Mouse (Mus musculus) right cerebral cortex, postnatal 4 days (tissue): ENCODE results near the gene Sirt6.
A peak's percentile ranks its signal among the peaks of the same experiment; 100 is the strongest.

Experiments
- DNase-seq: peaks from one replicate; pipeline ENCODE4 v3.0.0-alpha.2; 2022

Sirt6 gene

GRCm38 (mm10) chr10:81592631-81593030, 35.0 kb downstream of the Sirt6 start:
- no peak for DNase-seq

- no peak for DNase-seq
Measured at GRCm38 (mm10) chr10:81591846-81592245, 35.8 kb downstream of the Sirt6 start.

DNA sequence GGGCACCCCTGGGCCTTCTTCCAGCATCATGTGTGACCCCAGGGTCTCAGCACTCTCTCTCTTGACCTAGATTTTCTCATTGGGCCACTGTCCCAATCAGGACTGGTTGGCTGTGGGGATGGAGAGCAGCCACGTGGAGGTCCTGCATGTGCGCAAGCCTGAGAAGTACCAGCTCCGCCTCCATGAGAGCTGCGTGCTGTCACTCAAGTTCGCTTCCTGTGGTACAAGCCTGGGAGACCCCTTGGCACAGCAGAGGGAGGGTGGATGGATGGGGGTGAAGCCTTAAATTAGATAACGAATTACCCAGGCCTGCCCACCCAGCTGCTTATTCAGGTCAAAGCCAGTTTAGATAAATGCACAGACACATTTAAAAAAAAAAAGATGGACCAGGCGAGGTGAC, 38.9 kb downstream of the Sirt6 start:
- no peak for DNase-seq

GRCm38 (mm10) chr10:81583347-81583746, 44.2 kb downstream of the Sirt6 start:
- no peak for DNase-seq

- DNase-seq, result no peak
Measured at GRCm38 (mm10) chr10:81580441-81581070, 47.0 kb downstream of the Sirt6 start.

DNA sequence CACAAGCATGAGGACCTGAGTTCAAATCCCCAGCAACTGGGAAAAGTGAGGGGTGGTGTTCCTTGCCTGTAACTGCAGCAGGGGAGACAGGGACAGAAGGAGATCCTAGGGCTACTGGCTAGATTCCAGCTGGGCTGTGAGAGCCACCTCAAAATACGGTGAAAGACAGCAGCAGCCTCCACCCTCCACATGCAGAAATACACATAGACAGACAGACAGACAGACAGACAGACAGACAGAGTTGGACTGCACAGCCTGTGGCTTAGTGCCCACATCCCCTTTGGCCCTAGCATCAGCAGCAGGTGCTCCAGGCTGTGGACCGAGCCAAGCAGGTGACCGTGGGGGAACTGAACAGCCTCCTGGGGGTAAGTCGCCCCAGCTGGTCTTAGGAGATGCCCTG, 47.6 kb downstream of the Sirt6 start:
- DNase-seq, result no peak

DNA sequence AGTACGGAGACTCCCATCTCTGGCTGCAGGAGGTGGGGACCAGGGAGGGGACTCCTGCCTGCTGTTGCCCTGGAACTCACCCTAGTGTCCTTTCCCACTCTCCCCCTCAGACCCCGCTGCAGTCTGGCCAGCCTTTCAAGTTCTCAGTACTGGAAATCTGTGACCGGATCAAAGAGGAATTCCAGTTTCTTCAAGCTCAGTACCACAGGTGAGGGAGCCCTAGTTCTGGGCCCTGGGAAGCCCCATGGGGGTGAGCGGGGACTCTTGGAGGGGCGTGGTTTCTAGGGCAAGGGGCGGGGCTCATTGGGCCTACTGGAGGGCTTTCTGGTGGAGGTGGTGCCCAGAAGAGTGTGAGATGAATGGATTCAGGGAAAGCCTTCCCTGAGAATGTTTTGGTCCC, 51.9 kb downstream of the Sirt6 start:
- DNase-seq, result no peak

GRCm38 (mm10) chr10:81575208-81575631, 52.4 kb downstream of the Sirt6 start:
- DNase-seq, result peak; percentile 47

DNA sequence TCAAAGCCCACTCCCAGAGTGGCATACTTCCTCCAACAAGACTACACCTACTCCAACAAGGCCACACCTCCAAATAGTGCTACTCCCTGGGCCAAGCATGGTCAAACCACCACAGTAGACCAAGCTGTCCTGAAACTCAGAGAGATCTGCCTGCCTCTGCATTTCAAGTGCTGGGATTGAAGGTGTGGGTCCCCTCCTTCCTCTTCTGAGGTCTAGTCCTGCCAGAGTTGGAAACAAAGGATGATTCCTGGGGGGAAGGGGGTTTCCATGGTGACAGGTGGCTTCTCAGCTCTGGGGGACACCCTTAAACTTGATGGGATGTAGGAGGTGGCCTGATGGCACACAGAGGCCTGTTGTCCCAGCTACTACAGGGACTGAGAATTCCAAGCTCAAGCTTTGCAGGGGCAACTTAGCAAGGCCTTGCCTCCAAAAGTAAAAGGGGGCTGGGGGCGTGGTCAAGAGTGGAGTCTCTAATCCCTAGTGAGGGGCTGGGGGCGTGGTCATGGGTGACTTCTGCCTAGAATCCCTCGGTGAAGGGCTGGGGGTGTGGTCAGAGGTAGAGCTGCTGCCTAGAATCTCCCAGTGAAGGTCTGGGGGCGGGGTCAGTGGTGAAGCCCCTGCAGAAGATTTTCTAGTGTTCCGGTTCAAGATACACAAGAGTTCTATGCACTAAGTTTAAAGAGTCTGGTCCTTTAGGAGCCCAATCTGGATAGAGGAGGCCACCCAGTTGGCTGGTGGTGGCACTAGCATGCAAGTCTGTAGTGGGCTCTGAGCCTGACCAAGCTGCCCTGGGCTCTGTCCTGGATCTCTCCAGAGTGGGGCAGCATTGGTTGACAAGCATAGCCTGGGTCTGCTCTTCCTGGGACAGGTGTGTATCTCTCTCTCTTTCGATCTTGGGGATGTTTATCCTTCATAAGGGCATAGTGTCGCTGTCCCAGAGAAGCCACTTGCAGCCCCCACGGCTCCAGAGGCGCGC, 53.2 kb downstream of the Sirt6 start, which contains the start of gene Tle2:
Gene Tle2, plus strand, starts transcription at position 481 of the 976 bp plus-strand sequence.
- DNase-seq, result no peak

DNA sequence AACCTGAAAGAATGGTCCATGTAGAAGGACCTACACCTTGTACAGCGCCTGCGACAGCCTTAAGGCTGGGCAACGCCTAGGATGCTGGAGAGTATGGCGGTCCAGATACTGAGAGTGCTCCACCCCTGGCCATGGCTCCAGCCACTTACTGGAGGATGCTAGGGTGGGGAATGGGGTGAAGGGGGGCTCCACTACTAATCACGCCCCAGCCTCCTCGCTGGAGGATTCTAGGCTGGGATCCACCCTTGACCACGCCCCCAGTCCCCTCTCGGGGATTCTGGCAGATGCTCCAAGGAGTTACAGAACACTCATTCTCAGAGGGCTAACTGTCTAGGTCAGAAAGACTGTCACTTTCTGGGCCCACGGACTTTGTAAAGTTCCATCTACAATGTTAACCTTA, 54.6 kb downstream of the Sirt6 start:
- no peak for DNase-seq

DNA sequence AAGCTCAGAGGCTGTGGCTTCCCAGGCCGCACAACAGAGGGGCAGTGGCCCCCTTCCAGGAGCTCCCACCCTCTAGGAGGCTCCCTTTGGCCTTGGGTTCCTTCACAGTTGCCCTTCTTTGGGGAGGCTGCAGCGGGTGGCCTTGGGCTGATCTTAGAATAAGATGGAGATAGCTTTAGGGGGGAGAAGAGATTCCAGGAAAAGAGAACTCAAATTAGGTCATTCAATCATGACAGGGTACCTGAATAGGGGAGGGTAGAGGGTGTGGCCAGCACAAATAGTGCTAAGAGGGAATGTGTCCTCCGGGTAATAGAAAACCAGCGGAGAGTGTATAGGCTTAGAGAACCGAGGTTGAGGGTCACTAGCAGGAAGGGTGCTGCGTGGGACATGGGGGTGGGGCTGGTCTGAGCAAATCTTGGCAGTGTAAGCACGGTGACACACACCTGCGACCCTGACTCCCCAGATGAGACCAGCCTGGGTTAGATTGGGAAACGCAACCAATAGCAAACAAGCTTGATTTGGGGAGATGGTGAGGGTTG, 55.4 kb downstream of the Sirt6 start:
- no peak for DNase-seq
